Mouse (Mus musculus) liver, embryonic 14.5 days (tissue): ENCODE measurements at regions not wholly inside any gene's neighbourhood (a gene's known extent, or its start where the extent isn't known, plus 50 kb on each side); places are given as distances from the start of the nearest gene placed in this dataset.

ENCODE experiments used
- CTCF ChIP-seq: IDR thresholded peaks from 2 replicates; pipeline ENCODE4 v1.5.1; 2016; ENCODE audit warnings: antibody characterized with exemption, low read depth, control low read depth
- EP300 ChIP-seq: IDR thresholded peaks from 2 replicates; pipeline ENCODE4 v1.6.1; 2016; ENCODE audit warnings: antibody characterized with exemption, low read depth

- TF ChIP-seq CTCF = no peak
- no peak for TF ChIP-seq EP300
Observed at GRCm38 (mm10) chr12:9118576-9118975, 88.8 kb downstream of the Ttc32 start.
